Mouse (Mus musculus): ENCODE measurements at regions not wholly inside any gene's neighbourhood (a gene's known extent, or its start where the extent isn't known, plus 50 kb on each side); places are given as distances from the start of the nearest gene placed in this dataset.

- H3K4me3 ChIP-seq (replicated peaks) = no peak overlapping the region
- no peak overlapping the region for H3K4me2 ChIP-seq
- H3K27ac ChIP-seq = no peak overlapping the region
- no peak for ATAC-seq (ENCODE audit: insufficient number of reproducible peaks, insufficient read depth, low FRiP score, low TSS enrichment, low read depth)
- H3K4me1 ChIP-seq (replicated peaks) = peaks cover 14% of the 10 kb centered on the region
- WGBS = 79% methylated on average over 4 of the region's 4 CpGs
- no peaks in the 10 kb centered on the region for H3K9me3 ChIP-seq
- H3K27me3 ChIP-seq = 0 out of 2 replicates have a peak, but pooled peaks cover 4% of the 10 kb centered on the region
- no peaks in the 10 kb centered on the region for H3K36me3 ChIP-seq
- no peak overlapping the region for H3K9ac ChIP-seq (replicated peaks)
Measured at GRCm38 (mm10) chr1:69470614-69471250, 216.3 kb downstream of the Ikzf2 start.

- Histone ChIP-seq H3K4me3 (replicated peaks) (no peak overlapping the region), H3K27ac (no peak overlapping the region), H3K9ac (replicated peaks) (no peak overlapping the region), H3K4me1 (replicated peaks) (peaks cover 14% of the 10 kb centered on the region), H3K9me3 (no peaks in the 10 kb centered on the region), H3K4me2 (no peak overlapping the region), H3K36me3 (no peaks in the 10 kb centered on the region), H3K27me3 (0 out of 2 replicates have a peak, but pooled peaks cover 4% of the 10 kb centered on the region)
- WGBS = 87% methylated on average over 8 of the region's 8 CpGs
- no peak for ATAC-seq (ENCODE audit: insufficient number of reproducible peaks, insufficient read depth, low FRiP score, low TSS enrichment, low read depth)
Measured at GRCm38 (mm10) chr1:69469158-69469901, 217.7 kb downstream of the Ikzf2 start.

- 0 out of 2 replicates have a peak, but pooled peaks cover 4% of the 10 kb centered on the region for H3K27me3 ChIP-seq
- no peak overlapping the region for H3K4me3 ChIP-seq (replicated peaks)
- peaks cover 14% of the 10 kb centered on the region for H3K4me1 ChIP-seq (replicated peaks)
- WGBS = 3% methylated on average over 5 of the region's 5 CpGs
- no peaks in the 10 kb centered on the region for H3K36me3 ChIP-seq
- H3K9ac ChIP-seq (replicated peaks) = no peak overlapping the region
- H3K27ac ChIP-seq = no peak overlapping the region
- H3K4me2 ChIP-seq = no peak overlapping the region
- ATAC-seq (ENCODE audit: insufficient number of reproducible peaks, insufficient read depth, low FRiP score, low TSS enrichment, low read depth) = peak; percentile 82; the same call in 1 of the 2 replicates
- no peaks in the 10 kb centered on the region for H3K9me3 ChIP-seq
Measured at GRCm38 (mm10) chr1:69466534-69467275, 220.3 kb downstream of the Ikzf2 start.

GRCm38 (mm10) chr1:69461191-69461590, 225.9 kb downstream of the Ikzf2 start:
- H3K27me3 ChIP-seq = no peaks in the 10 kb centered on the region
- H3K9me3 ChIP-seq = no peaks in the 10 kb centered on the region
- no peak overlapping the region for H3K27ac ChIP-seq
- peaks cover 2% of the 10 kb centered on the region for H3K4me1 ChIP-seq (replicated peaks)
- no peaks in the 10 kb centered on the region for H3K36me3 ChIP-seq
- 89% methylated on average over 3 of the region's 3 CpGs for whole genome bisulfite sequencing
- ATAC-seq (ENCODE audit: insufficient number of reproducible peaks, insufficient read depth, low FRiP score, low TSS enrichment, low read depth) = no peak
- no peak overlapping the region for H3K4me3 ChIP-seq (replicated peaks)
- no peak overlapping the region for H3K4me2 ChIP-seq
- no peak overlapping the region for H3K9ac ChIP-seq (replicated peaks)

- Histone ChIP-seq H3K4me2 (no peak overlapping the region), H3K9me3 (no peaks in the 10 kb centered on the region), H3K27me3 (no peaks in the 10 kb centered on the region), H3K9ac (replicated peaks) (no peak overlapping the region), H3K4me1 (replicated peaks) (no peaks in the 10 kb centered on the region), H3K4me3 (replicated peaks) (no peak overlapping the region), H3K27ac (no peak overlapping the region), H3K36me3 (no peaks in the 10 kb centered on the region)
- no peak for ATAC-seq (ENCODE audit: insufficient number of reproducible peaks, insufficient read depth, low FRiP score, low TSS enrichment, low read depth)
Measured at GRCm38 (mm10) chr1:69459899-69460298, 227.1 kb downstream of the Ikzf2 start.

GRCm38 (mm10) chr1:69457471-69457870, 229.6 kb downstream of the Ikzf2 start:
- Histone ChIP-seq H3K36me3 (no peaks in the 10 kb centered on the region), H3K9me3 (no peaks in the 10 kb centered on the region), H3K4me1 (replicated peaks) (no peaks in the 10 kb centered on the region), H3K27me3 (no peaks in the 10 kb centered on the region), H3K9ac (replicated peaks) (no peak overlapping the region), H3K4me2 (no peak overlapping the region), H3K27ac (no peak overlapping the region), H3K4me3 (replicated peaks) (no peak overlapping the region)
- no peak for ATAC-seq (ENCODE audit: insufficient number of reproducible peaks, insufficient read depth, low FRiP score, low TSS enrichment, low read depth)

- no peak overlapping the region for H3K4me2 ChIP-seq
- WGBS = 78% methylated on average over 3 of the region's 3 CpGs
- no peaks in the 10 kb centered on the region for H3K9me3 ChIP-seq
- no peak overlapping the region for H3K4me3 ChIP-seq (replicated peaks)
- no peaks in the 10 kb centered on the region for H3K27me3 ChIP-seq
- H3K27ac ChIP-seq = no peak overlapping the region
- H3K36me3 ChIP-seq = no peaks in the 10 kb centered on the region
- H3K9ac ChIP-seq (replicated peaks) = no peak overlapping the region
- ATAC-seq (ENCODE audit: insufficient number of reproducible peaks, insufficient read depth, low FRiP score, low TSS enrichment, low read depth) = no peak
- H3K4me1 ChIP-seq (replicated peaks) = no peaks in the 10 kb centered on the region
Measured at GRCm38 (mm10) chr1:69453991-69454390, 233.1 kb downstream of the Ikzf2 start.

- Histone ChIP-seq H3K4me1 (replicated peaks) (no peaks in the 10 kb centered on the region), H3K4me2 (no peak overlapping the region), H3K4me3 (replicated peaks) (no peak overlapping the region), H3K36me3 (no peaks in the 10 kb centered on the region), H3K27me3 (no peaks in the 10 kb centered on the region), H3K9ac (replicated peaks) (no peak overlapping the region), H3K27ac (no peak overlapping the region), H3K9me3 (no peaks in the 10 kb centered on the region)
- no peak for ATAC-seq (ENCODE audit: insufficient number of reproducible peaks, insufficient read depth, low FRiP score, low TSS enrichment, low read depth)
Measured at GRCm38 (mm10) chr1:69452910-69453309, 234.1 kb downstream of the Ikzf2 start.

- no peak for ATAC-seq (ENCODE audit: insufficient number of reproducible peaks, insufficient read depth, low FRiP score, low TSS enrichment, low read depth)
- H3K4me1 ChIP-seq (replicated peaks) = no peaks in the 10 kb centered on the region
- no peaks in the 10 kb centered on the region for H3K36me3 ChIP-seq
- no peak overlapping the region for H3K9ac ChIP-seq (replicated peaks)
- H3K4me3 ChIP-seq (replicated peaks) = no peak overlapping the region
- H3K27me3 ChIP-seq = no peaks in the 10 kb centered on the region
- H3K4me2 ChIP-seq = no peak overlapping the region
- 66% methylated on average over 2 of the region's 2 CpGs for WGBS
- H3K9me3 ChIP-seq = no peaks in the 10 kb centered on the region
- H3K27ac ChIP-seq = no peak overlapping the region
Measured at GRCm38 (mm10) chr1:69450455-69450854, 236.6 kb downstream of the Ikzf2 start.

- ATAC-seq (ENCODE audit: insufficient number of reproducible peaks, insufficient read depth, low FRiP score, low TSS enrichment, low read depth) = no peak
- Histone ChIP-seq H3K27me3 (no peaks in the 10 kb centered on the region), H3K36me3 (no peaks in the 10 kb centered on the region), H3K9me3 (no peaks in the 10 kb centered on the region), H3K27ac (no peak overlapping the region), H3K4me3 (replicated peaks) (no peak overlapping the region), H3K4me2 (no peak overlapping the region), H3K4me1 (replicated peaks) (no peaks in the 10 kb centered on the region), H3K9ac (replicated peaks) (no peak overlapping the region)
- 79% methylated on average over 5 of the region's 5 CpGs for WGBS
Measured at GRCm38 (mm10) chr1:69447276-69447675, 239.8 kb downstream of the Ikzf2 start.

- Histone ChIP-seq H3K4me3 (replicated peaks) (no peak overlapping the region), H3K27me3 (no peaks in the 10 kb centered on the region), H3K9me3 (no peaks in the 10 kb centered on the region), H3K4me1 (replicated peaks) (no peaks in the 10 kb centered on the region), H3K36me3 (no peaks in the 10 kb centered on the region), H3K27ac (no peak overlapping the region), H3K9ac (replicated peaks) (no peak overlapping the region), H3K4me2 (no peak overlapping the region)
- WGBS = 81% methylated on average over 4 of the region's 4 CpGs
- ATAC-seq (ENCODE audit: insufficient number of reproducible peaks, insufficient read depth, low FRiP score, low TSS enrichment, low read depth) = no peak
Measured at GRCm38 (mm10) chr1:69444722-69445121, 242.3 kb downstream of the Ikzf2 start.

All from limb, embryonic 12.5 days (tissue).